Mouse (Mus musculus): ENCODE measurements at regions not wholly inside any gene's neighbourhood (a gene's known extent, or its start where the extent isn't known, plus 50 kb on each side); places are given as distances from the start of the nearest gene placed in this dataset.

GRCm38 (mm10) chr4:99376911-99377310, 81.2 kb downstream of the Gm12689 start:
- Histone ChIP-seq H3K9me3 (replicated peaks; ENCODE audit: low read length) (no peaks in the 10 kb centered on the region), H3K27me3 (ENCODE audit: insufficient read depth, low read length) (no peaks in the 10 kb centered on the region), H3K4me2 (ENCODE audit: low read length) (no peak overlapping the region), H3K36me3 (ENCODE audit: insufficient read depth, low read length) (no peaks in the 10 kb centered on the region), H3K27ac (no peak overlapping the region), H3K4me3 (replicated peaks; ENCODE audit: low read depth, low read length) (no peak overlapping the region), H3K9ac (ENCODE audit: low read depth, low read length) (no peak overlapping the region), H3K4me1 (replicated peaks; ENCODE audit: insufficient read depth, low read length) (no peaks in the 10 kb centered on the region)
- DNase-seq (ENCODE audit: low spot score) (no peak), ATAC-seq (replicated peaks; ENCODE audit: low FRiP score, low read depth) (no peak)
- WGBS: 33% methylated on average over 9 of the region's 9 CpGs
- no peak for TF ChIP-seq CTCF (IDR thresholded peaks at IDR 0.05; ENCODE audit: low read depth)

GRCm38 (mm10) chr4:99379983-99380382, 84.3 kb downstream of the Gm12689 start:
- no peaks in the 10 kb centered on the region for H3K9me3 ChIP-seq (replicated peaks; ENCODE audit: low read length)
- H3K27ac ChIP-seq: no peak overlapping the region
- no peak overlapping the region for H3K4me3 ChIP-seq (replicated peaks; ENCODE audit: low read depth, low read length)
- peak; percentile 62 for TF ChIP-seq CTCF (IDR thresholded peaks at IDR 0.05; ENCODE audit: low read depth)
- H3K4me2 ChIP-seq (ENCODE audit: low read length): no peak overlapping the region
- WGBS: 82% methylated on average over 4 of the region's 4 CpGs
- no peaks in the 10 kb centered on the region for H3K27me3 ChIP-seq (ENCODE audit: insufficient read depth, low read length)
- DNase-seq (ENCODE audit: low spot score) (no peak), ATAC-seq (replicated peaks; ENCODE audit: low FRiP score, low read depth) (no peak)
- no peaks in the 10 kb centered on the region for H3K4me1 ChIP-seq (replicated peaks; ENCODE audit: insufficient read depth, low read length)
- H3K9ac ChIP-seq (ENCODE audit: low read depth, low read length): no peak overlapping the region
- no peaks in the 10 kb centered on the region for H3K36me3 ChIP-seq (ENCODE audit: insufficient read depth, low read length)

GRCm38 (mm10) chr4:99385381-99385780, 89.7 kb downstream of the Gm12689 start:
- no peak overlapping the region for H3K27ac ChIP-seq
- no peak overlapping the region for H3K9ac ChIP-seq (ENCODE audit: low read depth, low read length)
- no peaks in the 10 kb centered on the region for H3K27me3 ChIP-seq (ENCODE audit: insufficient read depth, low read length)
- no peaks in the 10 kb centered on the region for H3K36me3 ChIP-seq (ENCODE audit: insufficient read depth, low read length)
- H3K4me3 ChIP-seq (replicated peaks; ENCODE audit: low read depth, low read length): no peak overlapping the region
- no peaks in the 10 kb centered on the region for H3K4me1 ChIP-seq (replicated peaks; ENCODE audit: insufficient read depth, low read length)
- WGBS: 38% methylated on average over 8 of the region's 8 CpGs
- TF ChIP-seq CTCF (IDR thresholded peaks at IDR 0.05; ENCODE audit: low read depth): no peak
- H3K9me3 ChIP-seq (replicated peaks; ENCODE audit: low read length): no peaks in the 10 kb centered on the region
- H3K4me2 ChIP-seq (ENCODE audit: low read length): no peak overlapping the region
- ATAC-seq (replicated peaks; ENCODE audit: low FRiP score, low read depth) (no peak), DNase-seq (ENCODE audit: low spot score) (no peak)

- peak; percentile 10 for DNase-seq (ENCODE audit: low spot score)
- no peak for TF ChIP-seq CTCF (IDR thresholded peaks at IDR 0.05; ENCODE audit: low read depth)
- no peak overlapping the region for H3K4me2 ChIP-seq (ENCODE audit: low read length)
- H3K27ac ChIP-seq: peak overlapping the region; percentile 44
- no peak overlapping the region for H3K4me3 ChIP-seq (replicated peaks; ENCODE audit: low read depth, low read length)
- no peaks in the 10 kb centered on the region for H3K4me1 ChIP-seq (replicated peaks; ENCODE audit: insufficient read depth, low read length)
- no peak overlapping the region for H3K9ac ChIP-seq (ENCODE audit: low read depth, low read length)
- WGBS: 38% methylated on average over 1 of the region's 1 CpGs
- no peaks in the 10 kb centered on the region for H3K36me3 ChIP-seq (ENCODE audit: insufficient read depth, low read length)
- no peaks in the 10 kb centered on the region for H3K27me3 ChIP-seq (ENCODE audit: insufficient read depth, low read length)
- ATAC-seq (replicated peaks; ENCODE audit: low FRiP score, low read depth): peak; percentile 74
- H3K9me3 ChIP-seq (replicated peaks; ENCODE audit: low read length): no peaks in the 10 kb centered on the region
Observed at GRCm38 (mm10) chr4:99389428-99389827, 93.7 kb downstream of the Gm12689 start.

- Histone ChIP-seq H3K9me3 (replicated peaks; ENCODE audit: low read length) (no peaks in the 10 kb centered on the region), H3K4me1 (replicated peaks; ENCODE audit: insufficient read depth, low read length) (no peaks in the 10 kb centered on the region), H3K36me3 (ENCODE audit: insufficient read depth, low read length) (no peaks in the 10 kb centered on the region), H3K9ac (ENCODE audit: low read depth, low read length) (no peak overlapping the region), H3K4me3 (replicated peaks; ENCODE audit: low read depth, low read length) (no peak overlapping the region), H3K27me3 (ENCODE audit: insufficient read depth, low read length) (no peaks in the 10 kb centered on the region), H3K4me2 (ENCODE audit: low read length) (no peak overlapping the region), H3K27ac (no peak overlapping the region)
- no peak for ATAC-seq (replicated peaks; ENCODE audit: low FRiP score, low read depth)
- TF ChIP-seq CTCF (IDR thresholded peaks at IDR 0.05; ENCODE audit: low read depth): no peak
- WGBS: 86% methylated on average over 5 of the region's 5 CpGs
- DNase-seq (ENCODE audit: low spot score): no peak
Observed at GRCm38 (mm10) chr4:99392986-99393385, 97.3 kb downstream of the Gm12689 start.

GRCm38 (mm10) chr4:99394244-99394643, 98.5 kb downstream of the Gm12689 start:
- no peak overlapping the region for H3K9ac ChIP-seq (ENCODE audit: low read depth, low read length)
- TF ChIP-seq CTCF (IDR thresholded peaks at IDR 0.05; ENCODE audit: low read depth): no peak
- WGBS: 73% methylated on average over 3 of the region's 3 CpGs
- H3K27me3 ChIP-seq (ENCODE audit: insufficient read depth, low read length): no peaks in the 10 kb centered on the region
- H3K4me3 ChIP-seq (replicated peaks; ENCODE audit: low read depth, low read length): no peak overlapping the region
- ATAC-seq (replicated peaks; ENCODE audit: low FRiP score, low read depth) (no peak), DNase-seq (ENCODE audit: low spot score) (no peak)
- no peak overlapping the region for H3K4me2 ChIP-seq (ENCODE audit: low read length)
- H3K4me1 ChIP-seq (replicated peaks; ENCODE audit: insufficient read depth, low read length): no peaks in the 10 kb centered on the region
- no peak overlapping the region for H3K27ac ChIP-seq
- no peaks in the 10 kb centered on the region for H3K36me3 ChIP-seq (ENCODE audit: insufficient read depth, low read length)
- H3K9me3 ChIP-seq (replicated peaks; ENCODE audit: low read length): no peaks in the 10 kb centered on the region

- no peak overlapping the region for H3K9ac ChIP-seq (ENCODE audit: low read depth, low read length)
- WGBS: 50% methylated on average over 7 of the region's 7 CpGs
- H3K4me2 ChIP-seq (ENCODE audit: low read length): no peak overlapping the region
- H3K27ac ChIP-seq: no peak overlapping the region
- no peak for TF ChIP-seq CTCF (IDR thresholded peaks at IDR 0.05; ENCODE audit: low read depth)
- no peaks in the 10 kb centered on the region for H3K9me3 ChIP-seq (replicated peaks; ENCODE audit: low read length)
- H3K27me3 ChIP-seq (ENCODE audit: insufficient read depth, low read length): no peaks in the 10 kb centered on the region
- DNase-seq (ENCODE audit: low spot score) (no peak), ATAC-seq (replicated peaks; ENCODE audit: low FRiP score, low read depth) (no peak)
- H3K36me3 ChIP-seq (ENCODE audit: insufficient read depth, low read length): no peaks in the 10 kb centered on the region
- no peak overlapping the region for H3K4me3 ChIP-seq (replicated peaks; ENCODE audit: low read depth, low read length)
- H3K4me1 ChIP-seq (replicated peaks; ENCODE audit: insufficient read depth, low read length): no peaks in the 10 kb centered on the region
Observed at GRCm38 (mm10) chr4:99407466-99407865, 111.8 kb downstream of the Gm12689 start.

All from kidney, postnatal 0 days (tissue).